Mouse (Mus musculus) embryo, embryonic 10 days (tissue): ENCODE results near the gene Arhgap19.

Source experiments
- DNase-seq: peaks from one replicate; pipeline ENCODE4 v3.0.0-alpha.2; 2015; ENCODE audit warnings: low spot score

Gene Arhgap19

DNA sequence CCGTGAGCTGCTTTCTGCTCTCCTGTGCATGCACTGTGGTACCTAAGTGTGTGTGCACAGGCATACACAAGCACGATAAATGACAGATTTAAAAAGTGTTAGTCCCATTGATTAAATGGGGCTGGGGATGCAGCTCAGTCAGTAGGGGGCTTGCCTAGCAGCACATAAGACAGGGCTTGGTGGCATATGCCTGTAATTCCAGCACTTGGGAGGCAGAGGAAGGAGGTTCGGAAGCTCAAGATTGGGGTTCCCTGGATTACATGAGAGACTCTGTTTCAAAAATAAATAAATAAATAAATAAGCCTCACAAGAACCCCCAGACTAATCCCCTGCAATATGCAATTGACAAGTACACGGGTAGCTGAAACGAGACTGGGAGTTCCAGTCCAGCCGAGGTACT, 1.4 kb downstream of the Arhgap19 start:
- DNase-seq, result no peak

- no peak for DNase-seq
Measured at GRCm38 (mm10) chr19:41797536-41797935, 4.3 kb downstream of the Arhgap19 start.

GRCm38 (mm10) chr19:41796789-41797327, 5.0 kb downstream of the Arhgap19 start:
- no peak for DNase-seq

- DNase-seq, result no peak
Measured at GRCm38 (mm10) chr19:41796148-41796760, 5.6 kb downstream of the Arhgap19 start.

DNA sequence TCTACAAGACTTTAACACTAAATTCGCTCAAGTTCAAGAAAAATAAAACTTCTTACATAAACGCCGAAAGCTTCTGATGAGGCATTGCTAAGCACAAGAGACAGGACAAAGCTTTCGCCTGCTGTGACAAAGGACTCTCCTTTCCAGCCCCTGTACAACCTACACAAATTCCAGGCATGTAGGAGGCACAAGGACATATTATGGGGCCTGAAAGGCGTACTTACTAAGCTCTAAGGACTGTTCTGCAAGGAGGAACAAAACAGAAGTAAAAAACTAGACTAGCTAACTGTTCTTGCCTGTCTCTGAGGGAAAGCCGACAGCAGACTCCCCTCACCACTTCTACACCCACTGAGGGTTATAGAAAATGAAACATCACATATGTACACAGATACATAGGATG, 6.9 kb downstream of the Arhgap19 start:
- no peak for DNase-seq

- DNase-seq, result no peak
Measured at GRCm38 (mm10) chr19:41794017-41794416, 7.8 kb downstream of the Arhgap19 start.

GRCm38 (mm10) chr19:41792934-41793486, 8.8 kb downstream of the Arhgap19 start:
- no peak for DNase-seq

- no peak for DNase-seq
Measured at GRCm38 (mm10) chr19:41791384-41791783, 10.5 kb downstream of the Arhgap19 start.

- no peak for DNase-seq
Measured at GRCm38 (mm10) chr19:41789110-41789961, 12.5 kb downstream of the Arhgap19 start.

GRCm38 (mm10) chr19:41786896-41787295, 15.0 kb downstream of the Arhgap19 start:
- DNase-seq, result no peak

DNA sequence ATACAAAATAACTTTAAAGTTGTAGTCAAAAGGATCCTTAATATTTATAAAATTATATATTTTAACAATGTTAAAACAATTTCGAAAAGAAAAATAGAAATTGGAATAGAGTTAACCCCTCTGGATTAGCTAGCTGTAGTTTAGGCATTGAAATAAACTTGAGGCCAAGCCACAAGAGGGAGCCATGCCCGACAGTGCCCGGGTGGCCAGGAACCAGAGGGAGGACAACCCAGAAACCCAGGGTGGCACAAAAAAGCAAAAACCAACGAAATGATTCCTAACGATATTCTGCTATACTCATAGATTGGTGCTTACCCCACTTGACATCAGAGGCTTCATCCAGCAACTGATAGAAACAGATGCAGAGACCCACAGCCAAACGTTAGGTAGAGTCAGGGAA, 24.3 kb downstream of the Arhgap19 start:
- no peak for DNase-seq

DNA sequence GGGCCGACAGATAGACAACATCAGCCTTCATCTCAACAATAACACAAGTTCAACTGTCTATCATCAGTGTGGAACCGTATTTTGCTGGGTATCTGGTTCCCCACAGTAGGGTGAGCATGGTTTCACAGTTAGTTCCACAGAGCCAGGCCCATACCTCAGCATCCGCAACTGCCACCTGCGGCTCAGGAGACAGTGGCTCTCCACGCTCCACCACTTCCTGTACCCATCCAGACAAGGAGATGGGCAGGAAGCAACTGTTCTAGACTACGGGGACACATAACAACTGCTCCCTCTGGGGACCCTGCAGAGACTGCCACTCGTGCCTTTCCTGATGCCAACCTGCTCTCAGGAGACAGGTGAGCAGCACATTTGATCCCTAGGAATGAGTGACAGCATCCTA, 33.1 kb downstream of the Arhgap19 start:
- no peak for DNase-seq

DNA sequence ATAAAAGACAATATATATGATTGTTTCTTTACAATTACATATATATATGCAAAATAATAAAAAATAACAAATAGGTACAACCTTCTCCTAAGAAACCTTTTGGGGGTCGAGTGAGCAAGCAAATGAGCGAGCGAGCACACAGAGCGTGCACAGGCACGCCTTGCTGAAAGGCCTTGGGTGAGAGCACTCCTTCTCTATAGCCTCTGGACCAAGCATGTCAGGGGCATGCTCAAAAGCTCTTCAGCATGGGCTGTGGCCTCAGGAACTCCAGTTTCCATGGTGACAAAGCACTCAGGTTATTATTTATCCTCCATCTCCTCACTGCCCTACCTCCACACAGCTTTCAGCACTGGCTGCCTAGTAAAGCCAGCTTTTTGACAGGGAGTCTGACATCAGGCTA, 35.2 kb downstream of the Arhgap19 start:
- DNase-seq, result peak; percentile 42

GRCm38 (mm10) chr19:41763870-41764660, 37.8 kb downstream of the Arhgap19 start:
- DNase-seq, result peak; percentile 97

- peak; percentile 73 for DNase-seq
Measured at GRCm38 (mm10) chr19:41761529-41761928, 40.3 kb downstream of the Arhgap19 start.

DNA sequence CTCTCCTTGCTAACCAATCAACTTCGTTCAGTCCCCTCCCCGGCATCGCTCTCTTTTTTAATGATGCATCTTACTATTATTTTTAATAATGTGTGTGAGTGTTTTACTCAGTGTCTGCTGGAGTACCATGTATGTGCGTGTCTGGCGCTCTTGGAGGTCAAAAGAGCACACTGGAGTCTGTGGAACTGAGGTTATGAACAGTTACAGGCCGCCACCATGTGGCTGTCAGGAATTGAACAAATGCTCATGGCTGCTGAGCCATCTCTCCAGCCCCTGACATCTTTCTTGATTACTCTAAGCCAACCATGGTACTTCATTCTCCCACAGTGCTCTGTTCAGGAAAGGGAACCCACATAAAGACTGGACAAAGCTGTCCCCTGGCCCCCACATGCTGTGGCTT, 42.1 kb downstream of the Arhgap19 start:
- DNase-seq, result peak; percentile 54

- no peak for DNase-seq
Measured at GRCm38 (mm10) chr19:41759270-41759669, 42.6 kb downstream of the Arhgap19 start.

- DNase-seq, result no peak
Measured at GRCm38 (mm10) chr19:41754760-41755159, 47.1 kb downstream of the Arhgap19 start.

GRCm38 (mm10) chr19:41751906-41752305, 49.9 kb downstream of the Arhgap19 start:
- peak; percentile 20 for DNase-seq

DNA sequence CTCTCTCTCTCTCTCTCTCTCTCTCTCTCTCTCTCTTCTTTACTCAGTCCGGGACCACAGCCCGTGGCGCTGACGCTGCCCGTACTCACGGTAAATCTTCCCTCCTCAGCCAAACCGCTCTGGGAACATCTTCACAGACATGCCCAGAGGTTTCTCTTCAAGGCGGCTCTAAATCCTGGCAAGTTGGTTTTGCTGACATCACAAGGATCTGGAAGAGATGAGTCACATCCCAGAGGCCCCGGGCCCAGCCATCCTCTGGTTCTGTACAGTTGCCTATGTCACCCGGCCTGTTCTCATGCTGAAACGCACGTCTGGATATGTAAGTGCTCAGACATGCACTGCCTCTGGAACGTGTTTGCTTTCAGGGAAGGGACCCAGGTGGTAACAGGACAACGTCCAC, 54.4 kb downstream of the Arhgap19 start:
- DNase-seq, result no peak

- DNase-seq, result peak; percentile 32
Measured at GRCm38 (mm10) chr19:41745941-41746557, 55.8 kb downstream of the Arhgap19 start.

DNA sequence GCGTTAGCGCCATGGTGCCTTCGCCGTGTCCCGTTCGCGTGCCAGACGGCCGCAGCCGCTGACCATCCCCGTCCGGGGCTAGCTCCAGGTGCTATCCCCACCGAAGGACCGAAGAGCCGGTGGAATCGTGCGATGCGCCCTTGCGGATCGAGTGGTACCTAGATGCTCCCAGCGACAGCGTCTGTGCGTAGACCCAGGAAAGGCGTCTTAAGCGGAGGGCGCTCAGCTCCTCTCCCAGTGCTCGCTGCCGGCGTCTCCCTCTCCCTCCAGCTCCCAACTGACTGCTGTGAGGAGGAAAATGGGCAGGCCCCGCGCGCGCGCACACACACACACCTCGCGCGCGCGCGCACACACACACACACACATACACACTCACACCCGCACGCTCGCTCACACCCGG, 58.5 kb downstream of the Arhgap19 start, which contains the start of gene Slit1:
Gene Slit1, minus strand, starts transcription at position 270 of the 400 bp plus-strand sequence.
- DNase-seq, result peak; percentile 68
